Comparison of ENCODE assay signal across 8 mouse cellular contexts in genomic region chr11:113747056-113747455, GRCm38 (mm10). TPM values are rescaled to one million over a fixed set of nuclear protein-coding genes. Genes with fewer than 3 reads are reported as not detected.
DNase-seq lines count a peak whose midpoint lies in the region; ATAC-seq and TF ChIP-seq lines count a peak whose summit lies in the region.

No protein-coding gene starts in this region.

- DNase-seq in CD4-positive, CD25-positive, alpha-beta regulatory T cell, adult 2 months (ENCODE audit: low read depth, low spot score) = peak; percentile 45
- DNase-seq in embryo, embryonic 10.5 days (ENCODE audit: low spot score) = peak; percentile 69
- peak; percentile 40 for DNase-seq in hindbrain, embryonic 11.5 days (ENCODE audit: low spot score)
- peak; percentile 65 for DNase-seq in limb, embryonic 14.5 days (ENCODE audit: low spot score)
- DNase-seq in right cerebral cortex, adult 18-20 months = no peak
- no peak for DNase-seq in c-Kit-positive CD71-positive TER-119-positive erythroid progenitor cells, embryonic 14.5 days (ENCODE audit: low spot score)

- 73% methylated on average over 16 of the region's 16 CpGs for WGBS in hindbrain, embryonic 11.5 days
- WGBS in limb, embryonic 14.5 days = 51% methylated on average over 16 of the region's 16 CpGs
- WGBS in neural tube, embryonic 13.5 days = 76% methylated on average over 16 of the region's 16 CpGs

- no peaks in the 10 kb centered on the region for H3K27me3 ChIP-seq in hindbrain, embryonic 11.5 days (ENCODE audit: control insufficient read depth, insufficient read depth, low read length)
- no peaks in the 10 kb centered on the region for H3K27me3 ChIP-seq in limb, embryonic 14.5 days (ENCODE audit: control insufficient read depth, insufficient read depth, low read length)
- no peaks in the 10 kb centered on the region for H3K27me3 ChIP-seq in neural tube, embryonic 13.5 days

- no peak overlapping the region for H3K4me3 ChIP-seq in hindbrain, embryonic 11.5 days (ENCODE audit: low read depth, low read length)
- no peak overlapping the region for H3K4me3 ChIP-seq in limb, embryonic 14.5 days (replicated peaks; ENCODE audit: low read length)
- H3K4me3 ChIP-seq in neural tube, embryonic 13.5 days = no peak overlapping the region

- ATAC-seq in CD4-positive, CD25-positive, alpha-beta regulatory T cell, adult 4 months = no peak
- ATAC-seq in hindbrain, embryonic 11.5 days (ENCODE audit: low FRiP score) = no peak
- ATAC-seq in limb, embryonic 14.5 days (ENCODE audit: low FRiP score, low read depth) = no peak
- no peak for ATAC-seq in neural tube, embryonic 13.5 days (ENCODE audit: low read depth)

- peaks cover 17% of the 10 kb centered on the region for H3K4me1 ChIP-seq in hindbrain, embryonic 11.5 days (replicated peaks; ENCODE audit: control insufficient read depth, insufficient read depth, low read length)
- peaks cover 26% of the 10 kb centered on the region for H3K4me1 ChIP-seq in limb, embryonic 14.5 days (ENCODE audit: control insufficient read depth, insufficient read depth, low read length)
- H3K4me1 ChIP-seq in neural tube, embryonic 13.5 days (replicated peaks) = peaks cover 52% of the 10 kb centered on the region

- peaks cover 6% of the 10 kb centered on the region for H3K36me3 ChIP-seq in hindbrain, embryonic 11.5 days (ENCODE audit: control insufficient read depth, insufficient read depth, low read length)
- H3K36me3 ChIP-seq in limb, embryonic 14.5 days (ENCODE audit: control insufficient read depth, insufficient read depth, low read length) = peaks cover 46% of the 10 kb centered on the region
- H3K36me3 ChIP-seq in neural tube, embryonic 13.5 days = peaks cover 9% of the 10 kb centered on the region

- H3K9me3 ChIP-seq in hindbrain, embryonic 11.5 days (ENCODE audit: control insufficient read depth, low read length) = no peaks in the 10 kb centered on the region
- 0 out of 2 replicates have a peak, but pooled peaks cover 3% of the 10 kb centered on the region for H3K9me3 ChIP-seq in limb, embryonic 14.5 days (ENCODE audit: control insufficient read depth, low read length)
- no peaks in the 10 kb centered on the region for H3K9me3 ChIP-seq in neural tube, embryonic 13.5 days

- no peak for TF ChIP-seq POLR2A in limb, embryonic 14.5 days (IDR thresholded peaks at IDR 0.05; ENCODE audit: borderline replicate concordance, extremely low read depth, insufficient read depth, insufficient read length)

- H3K9ac ChIP-seq in hindbrain, embryonic 11.5 days (ENCODE audit: low read depth, low read length) = no peak overlapping the region
- peak overlapping the region; percentile 34; the same call in 1 of the 2 replicates for H3K9ac ChIP-seq in limb, embryonic 14.5 days (ENCODE audit: low read depth, low read length, severe bottlenecking)
- H3K9ac ChIP-seq in neural tube, embryonic 13.5 days = no peak overlapping the region

- no peak overlapping the region for H3K4me2 ChIP-seq in hindbrain, embryonic 11.5 days (replicated peaks; ENCODE audit: low read depth, low read length)
- peak overlapping the region; percentile 28 for H3K4me2 ChIP-seq in limb, embryonic 14.5 days (replicated peaks; ENCODE audit: low read depth, low read length, severe bottlenecking)
- H3K4me2 ChIP-seq in neural tube, embryonic 13.5 days = 0 out of 2 replicates have a peak overlapping the region, but pooled peaks have one; percentile 63

- no peak overlapping the region for H3K27ac ChIP-seq in hindbrain, embryonic 11.5 days (ENCODE audit: low read depth, low read length)
- H3K27ac ChIP-seq in limb, embryonic 14.5 days (replicated peaks; ENCODE audit: low read depth, low read length) = no peak overlapping the region
- H3K27ac ChIP-seq in neural tube, embryonic 13.5 days (replicated peaks) = no peak overlapping the region

RNA-seq across cellular contexts. Expression of gene Cdc42ep4, which starts 4.6 kb away (rescaled TPM):
- polyA plus RNA-seq in CD4-positive, CD25-positive, alpha-beta regulatory T cell, adult 4 months (2017; shearing (Covaris generic)) = 1 to 10 TPM; 2.1 to 2.3 TPM
- polyA plus RNA-seq in hindbrain, embryonic 11.5 days (2014; fragmentation: Nextera tagmentation; extraction: Ambion mirVana) = 64.5 and 68.6 TPM in 2 replicates
- polyA plus RNA-seq in limb, embryonic 14.5 days (2012; rRNA removed) = 47.3 and 61.4 TPM in 2 replicates
- polyA plus RNA-seq in limb, embryonic 14.5 days (2014; fragmentation: Nextera tagmentation; extraction: Ambion mirVana) = 49.6 and 57.3 TPM in 2 replicates
- 54.6 and 58.9 TPM in 2 replicates for polyA plus RNA-seq in neural tube, embryonic 13.5 days (2015; fragmentation: Nextera tagmentation; extraction: Ambion mirVana)

RNA-seq across cellular contexts. Expression of gene Cpsf4l, which starts 37.2 kb away (rescaled TPM):
- 1 to 10 TPM in 1 of 2 experiments, not detected in 1; 1.0 TPM for polyA plus RNA-seq in CD4-positive, CD25-positive, alpha-beta regulatory T cell, adult 4 months (2017; shearing (Covaris generic))
- polyA plus RNA-seq in hindbrain, embryonic 11.5 days (2014; fragmentation: Nextera tagmentation; extraction: Ambion mirVana) = 0.80 and 0.86 TPM in 2 replicates
- polyA plus RNA-seq in limb, embryonic 14.5 days (2012; rRNA removed) = 0.88 and 1.3 TPM in 2 replicates
- 1.2 and 1.3 TPM in 2 replicates for polyA plus RNA-seq in limb, embryonic 14.5 days (2014; fragmentation: Nextera tagmentation; extraction: Ambion mirVana)
- polyA plus RNA-seq in neural tube, embryonic 13.5 days (2015; fragmentation: Nextera tagmentation; extraction: Ambion mirVana) = 0.36 and 0.85 TPM in 2 replicates

Comparison
In these comparisons a context has a peak if more than half of its experiments do, and no peak if none do; other contexts are left out.
1. DNase-seq: peak in CD4-positive, CD25-positive, alpha-beta regulatory T cell, adult 2 months (single experiment), embryo, embryonic 10.5 days (single experiment), hindbrain, embryonic 11.5 days (single experiment) and limb, embryonic 14.5 days (single experiment); none in right cerebral cortex, adult 18-20 months (single experiment) and c-Kit-positive CD71-positive TER-119-positive erythroid progenitor cells, embryonic 14.5 days (single experiment).
2. RNA of gene Cdc42ep4, which starts 4.6 kb away (polyA plus RNA-seq): 64.5 to 68.6 TPM in hindbrain, embryonic 11.5 days, 54.6 to 58.9 TPM in neural tube, embryonic 13.5 days and 47.3 to 61.4 TPM in limb, embryonic 14.5 days; 2.1 to 2.3 TPM in CD4-positive, CD25-positive, alpha-beta regulatory T cell, adult 4 months; every median in the first group is over 10 times any median in the second.